Mouse (Mus musculus): ENCODE data around the gene Atg14.

DNA sequence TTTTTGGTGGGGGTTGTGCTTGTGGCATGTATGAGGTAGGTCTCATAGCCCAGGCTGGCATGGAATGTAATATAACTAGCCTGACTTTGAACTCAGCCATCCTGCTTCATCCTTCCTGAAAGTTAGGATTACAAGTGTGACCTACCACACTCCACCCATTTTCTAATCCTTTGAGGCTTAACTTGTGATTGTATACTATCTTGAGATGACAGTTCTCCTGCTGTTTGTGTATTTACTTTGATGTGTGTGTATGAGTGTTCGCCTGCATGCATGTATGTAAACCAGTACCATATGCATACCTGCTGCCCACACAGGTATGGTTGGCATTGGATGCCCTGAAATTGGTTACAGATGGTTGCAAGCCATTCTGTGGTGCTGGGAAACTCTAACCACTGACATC lies 48.8 kb downstream of the Atg14 start:
- TF ChIP-seq POLR2A (IDR thresholded peaks at IDR 0.05; ENCODE audit: low read depth, low read length) (no peak), CTCF (conservative IDR thresholded peaks at IDR 0.05 in 1 of 2, IDR thresholded peaks at IDR 0.05 in 1 of 2; ENCODE audit: low read depth in 2 of 2, low read length in 2 of 2) (no peak), ZKSCAN1 (IDR thresholded peaks at IDR 0.05; ENCODE audit: borderline replicate concordance, low read depth, low read length) (no peak), TCF12 (IDR thresholded peaks at IDR 0.05; ENCODE audit: low read depth, low read length) (no peak), NELFE (IDR thresholded peaks at IDR 0.05; ENCODE audit: low read depth, low read length) (no peak), MXI1 (IDR thresholded peaks at IDR 0.05; ENCODE audit: low read depth, low read length) (no peak)
